Mouse (Mus musculus) forebrain, embryonic 14.5 days (tissue): ENCODE data around the gene Arnt2. TPM values are rescaled to one million over a fixed set of nuclear protein-coding genes. Genes with fewer than 3 reads are reported as not detected.

Source experiments
- ATAC-seq: fragments of 200-750 bp; cut with Nextera tagmentation; 2 replicates; pipeline ENCODE4 v1.8.0; 2017; ENCODE audit warnings: mild to moderate bottlenecking, moderate library complexity
- DNase-seq: peaks from one replicate; pipeline ENCODE4 v3.0.0-alpha.2; 2015; ENCODE audit warnings: low spot score
- H3K27ac ChIP-seq: fragments of 300-500 bp; sonication (generic); 2 replicates; pipeline ENCODE4 v1.5.1; 2014; ENCODE audit warnings: low read depth, mild to moderate bottlenecking, control low read depth, low read length, moderate library complexity
- H3K27me3 ChIP-seq: fragments of 300-500 bp; sonication (generic); replicated peaks from 2 replicates; pipeline ENCODE4 v1.6.1; 2014; ENCODE audit warnings: low read length, control low read depth, mixed read lengths; ENCODE audit not compliant: control insufficient read depth, insufficient read depth
- H3K36me3 ChIP-seq: fragments of 300-500 bp; sonication (generic); 2 replicates; pipeline ENCODE4 v1.6.1; 2014; ENCODE audit warnings: low read length, control low read depth; ENCODE audit not compliant: control insufficient read depth, insufficient read depth
- H3K4me1 ChIP-seq: fragments of 300-500 bp; sonication (generic); 2 replicates; pipeline ENCODE4 v1.6.1; 2014; ENCODE audit warnings: antibody characterized with exemption, low read length, control low read depth; ENCODE audit not compliant: control insufficient read depth, insufficient read depth
- H3K4me2 ChIP-seq: fragments of 300-500 bp; sonication (generic); 2 replicates; pipeline ENCODE4 v1.6.1; 2014; ENCODE audit warnings: mild to moderate bottlenecking, control low read depth, low read length
- H3K4me3 ChIP-seq: fragments of 300-500 bp; sonication (generic); 2 replicates; pipeline ENCODE4 v1.5.1; 2014; ENCODE audit warnings: low read depth, low read length, control low read depth
- H3K9ac ChIP-seq: fragments of 300-500 bp; sonication (generic); 2 replicates; pipeline ENCODE4 v1.6.1; 2014; ENCODE audit warnings: mild to moderate bottlenecking, low read length, control low read depth, moderate library complexity
- H3K9me3 ChIP-seq: fragments of 300-500 bp; sonication (generic); replicated peaks from 2 replicates; pipeline ENCODE4 v1.6.1; 2016; ENCODE audit warnings: low read length, control low read depth, mixed read lengths; ENCODE audit not compliant: control insufficient read depth
- WGBS: fragments of 180-500 bp; shearing (Covaris S2); extraction: QIAGEN DNeasy Blood & Tissue Kit; methylation state at CpG from one replicate; pipeline ENCODE4 v1.1.7; 2014; 5-methylcytosine and 5-hydroxymethylcytosine counted together
- polyA plus RNA-seq: library from polyadenylated mRNA; unstranded; fragments of >200 nt; fragmentation: Nextera tagmentation; extraction: Ambion mirVana; gene quantifications from 2 replicates; pipeline ENCODE4 v1.2.1, GENCODE M21; 2014

The Arnt2 gene
- polyA plus RNA-seq, 1 experiment from 2014 or later: 51.4 TPM

GRCm38 (mm10) chr7:84328770-84329169 lies 81.2 kb downstream of the Arnt2 start:
- ATAC-seq (peak; percentile 89), DNase-seq (peak; percentile 90)
- WGBS: 11% methylated on average over 1 of the region's 1 CpGs
- H3K4me2 ChIP-seq: no peak overlapping the region
- peaks cover 21% of the 10 kb centered on the region for H3K36me3 ChIP-seq
- no peak overlapping the region for H3K9ac ChIP-seq
- no peaks in the 10 kb centered on the region for H3K9me3 ChIP-seq
- no peaks in the 10 kb centered on the region for H3K27me3 ChIP-seq
- no peak overlapping the region for H3K4me3 ChIP-seq
- peaks cover 40% of the 10 kb centered on the region for H3K4me1 ChIP-seq
- H3K27ac ChIP-seq: peak overlapping the region; percentile 88

DNA sequence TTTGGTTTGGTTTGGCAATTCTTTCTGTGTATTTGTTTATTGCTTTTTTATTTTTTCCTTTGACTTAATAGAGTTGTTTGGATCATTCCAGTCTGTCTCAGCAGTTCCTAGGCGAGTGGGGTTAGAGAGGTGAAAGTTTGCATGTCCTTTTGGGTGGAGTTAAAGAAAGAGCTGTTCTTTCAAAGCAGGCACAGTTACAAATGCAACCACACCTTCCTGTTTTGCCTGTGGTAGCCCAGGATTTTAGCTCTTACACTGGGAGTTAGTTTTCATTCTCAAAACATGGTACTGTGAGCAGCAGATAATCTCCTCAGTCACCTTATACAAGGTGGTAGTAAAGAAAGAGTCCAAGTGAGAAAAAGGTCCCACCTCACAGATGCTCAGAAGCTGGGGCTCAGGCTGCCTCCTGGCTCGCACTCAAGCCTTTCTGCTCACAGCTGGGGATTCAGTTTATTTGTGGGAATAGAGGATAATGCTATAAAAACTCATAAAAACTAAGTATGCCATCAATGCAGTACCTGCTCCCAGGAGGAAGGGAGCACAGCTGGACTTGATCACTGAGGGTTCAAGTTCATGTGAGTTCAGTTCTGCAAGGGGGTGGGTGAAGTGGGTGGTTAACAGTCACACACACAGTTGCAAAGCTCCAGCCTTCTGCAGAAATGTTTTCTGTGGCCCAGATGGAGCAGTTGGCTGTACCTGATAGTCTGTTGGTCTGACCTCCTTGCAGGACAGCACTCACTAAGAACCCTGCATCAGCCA lies 84.2 kb downstream of the Arnt2 start:
- Histone ChIP-seq H3K36me3 (peaks cover 13% of the 10 kb centered on the region; the same call in 1 of the 2 replicates), H3K4me3 (no peak overlapping the region), H3K9ac (no peak overlapping the region), H3K27me3 (no peaks in the 10 kb centered on the region), H3K9me3 (no peaks in the 10 kb centered on the region), H3K27ac (no peak overlapping the region), H3K4me1 (peaks cover 21% of the 10 kb centered on the region), H3K4me2 (no peak overlapping the region)
- WGBS: 83% methylated on average over 2 of the region's 2 CpGs
- ATAC-seq (no peak), DNase-seq (no peak)

- Histone ChIP-seq H3K27me3 (no peaks in the 10 kb centered on the region), H3K27ac (no peak overlapping the region; the same call in 1 of the 2 replicates), H3K4me3 (no peak overlapping the region), H3K9me3 (no peaks in the 10 kb centered on the region), H3K4me1 (no peaks in the 10 kb centered on the region), H3K9ac (no peak overlapping the region), H3K36me3 (no peaks in the 10 kb centered on the region), H3K4me2 (no peak overlapping the region)
- 96% methylated on average over 1 of the region's 1 CpGs for WGBS
- ATAC-seq (no peak), DNase-seq (no peak)
These were observed 88.4 kb downstream of the Arnt2 start for GRCm38 (mm10) chr7:84321542-84321941.

- H3K4me1 ChIP-seq: no peaks in the 10 kb centered on the region
- H3K27ac ChIP-seq: no peak overlapping the region
- DNase-seq (no peak), ATAC-seq (no peak)
- 71% methylated on average over 7 of the region's 7 CpGs for WGBS
- H3K36me3 ChIP-seq: peaks cover 9% of the 10 kb centered on the region; the same call in 1 of the 2 replicates
- H3K9ac ChIP-seq: no peak overlapping the region
- no peaks in the 10 kb centered on the region for H3K9me3 ChIP-seq
- H3K27me3 ChIP-seq: no peaks in the 10 kb centered on the region
- no peak overlapping the region for H3K4me3 ChIP-seq
- H3K4me2 ChIP-seq: no peak overlapping the region
These were observed 94.5 kb downstream of the Arnt2 start for GRCm38 (mm10) chr7:84315353-84316003.

DNA sequence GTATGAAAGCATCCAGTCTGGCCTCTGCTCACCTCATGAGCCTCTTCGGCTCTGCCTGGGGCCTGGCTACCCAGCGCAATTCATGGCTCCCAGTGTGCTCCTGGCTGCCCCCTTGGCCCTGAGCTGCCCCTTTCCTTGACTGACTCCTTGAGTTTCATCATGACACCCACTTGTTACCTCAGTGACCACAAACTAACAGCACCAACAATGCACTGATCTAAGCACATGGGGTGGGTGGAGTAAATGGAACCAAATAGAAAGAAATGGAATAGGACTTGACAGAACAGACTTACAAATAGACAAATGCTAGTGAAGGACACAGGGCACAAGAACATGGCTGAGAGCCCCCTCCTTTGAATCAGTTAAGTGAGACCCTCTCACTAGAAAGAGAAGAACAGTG lies 95.2 kb downstream of the Arnt2 start:
- H3K4me3 ChIP-seq: no peak overlapping the region
- H3K36me3 ChIP-seq: peaks cover 11% of the 10 kb centered on the region; the same call in 1 of the 2 replicates
- H3K4me2 ChIP-seq: no peak overlapping the region
- DNase-seq: no peak
- H3K9ac ChIP-seq: no peak overlapping the region
- H3K27me3 ChIP-seq: no peaks in the 10 kb centered on the region
- WGBS: 100% methylated on average over 2 of the region's 2 CpGs
- no peak overlapping the region for H3K27ac ChIP-seq
- ATAC-seq: no peak
- H3K4me1 ChIP-seq: no peaks in the 10 kb centered on the region
- no peaks in the 10 kb centered on the region for H3K9me3 ChIP-seq

DNA sequence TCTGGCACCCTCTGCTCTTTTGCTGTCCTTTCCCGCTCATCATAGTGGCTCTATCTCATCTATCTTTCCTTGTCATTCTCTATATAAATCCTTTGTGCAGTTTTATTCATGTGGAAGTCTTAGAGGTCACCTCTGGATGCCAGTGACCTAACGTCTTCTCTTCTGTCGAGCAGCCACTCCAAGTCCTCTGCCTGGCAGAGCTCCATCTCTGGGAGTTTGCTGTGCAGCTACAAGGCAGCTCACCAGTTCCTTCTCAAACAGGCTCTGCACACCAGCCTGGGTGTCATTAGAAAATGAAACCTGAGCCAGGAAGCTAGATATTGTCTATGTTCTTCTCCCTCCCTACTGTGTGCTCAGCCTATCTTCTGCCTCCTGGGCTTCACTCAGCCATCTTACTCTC lies 98.4 kb downstream of the Arnt2 start:
- Histone ChIP-seq H3K9me3 (no peaks in the 10 kb centered on the region), H3K4me3 (no peak overlapping the region), H3K9ac (no peak overlapping the region), H3K27me3 (no peaks in the 10 kb centered on the region), H3K36me3 (peaks cover 21% of the 10 kb centered on the region; the same call in 1 of the 2 replicates), H3K4me2 (no peak overlapping the region), H3K27ac (no peak overlapping the region), H3K4me1 (peaks cover 5% of the 10 kb centered on the region; the same call in 1 of the 2 replicates)
- DNase-seq: no peak
- WGBS: 64% methylated on average over 3 of the region's 3 CpGs
- no peak for ATAC-seq

- Histone ChIP-seq H3K27me3 (no peaks in the 10 kb centered on the region), H3K4me2 (no peak overlapping the region), H3K4me1 (peaks cover 5% of the 10 kb centered on the region; the same call in 1 of the 2 replicates), H3K36me3 (peaks cover 21% of the 10 kb centered on the region; the same call in 1 of the 2 replicates), H3K9me3 (no peaks in the 10 kb centered on the region), H3K27ac (no peak overlapping the region), H3K9ac (no peak overlapping the region), H3K4me3 (no peak overlapping the region)
- WGBS: 72% methylated on average over 4 of the region's 4 CpGs
- DNase-seq: peak; percentile 73
- peak; percentile 54 for ATAC-seq
These were observed 99.1 kb downstream of the Arnt2 start for GRCm38 (mm10) chr7:84310909-84311311.

- WGBS: 40% methylated on average over 3 of the region's 3 CpGs
- Histone ChIP-seq H3K9me3 (no peaks in the 10 kb centered on the region), H3K36me3 (peaks cover 33% of the 10 kb centered on the region), H3K27me3 (no peaks in the 10 kb centered on the region), H3K9ac (no peak overlapping the region), H3K27ac (0 out of 2 replicates have a peak overlapping the region, but pooled peaks have one; percentile 21), H3K4me2 (no peak overlapping the region), H3K4me1 (peaks cover 5% of the 10 kb centered on the region; the same call in 1 of the 2 replicates), H3K4me3 (no peak overlapping the region)
- ATAC-seq (peak; percentile 61), DNase-seq (peak; percentile 78)
These were observed 102.5 kb downstream of the Arnt2 start for GRCm38 (mm10) chr7:84307329-84307925.
